Mouse (Mus musculus) erythroid progenitor cell, adult 5-6 weeks (primary cell): Measurements from ENCODE around the gene Itga9. TPM values are rescaled to one million over a fixed set of nuclear protein-coding genes. Genes with fewer than 3 reads are reported as not detected.

ENCODE experiments used
- ATAC-seq: replicated peaks from 2 replicates; pipeline ENCODE4 v1.8.0; 2016; ENCODE audit warnings: moderate number of reproducible peaks, mild to moderate bottlenecking, moderate TSS enrichment, inconsistent platforms; ENCODE audit not compliant: poor library complexity, low FRiP score, severe bottlenecking
- total RNA-seq, 2 experiments: library from RNA; stranded (forward) in 1 of 2; stranded (reverse) in 1 of 2; fragments of 150-400 nt in 1 of 2; fragments of 186-747, 209-891 nt in 1 of 2; gene quantifications; 2 replicates each; pipeline versions ENCODE4 v1.2.3 to v1.2.4; 2015 to 2017; ENCODE audit warnings: low replicate concordance in 2 of 2

The Itga9 gene
- 2.9 and 3.6 TPM in 2 replicates for total RNA-seq (2015; ENCODE audit: low replicate concordance)
- total RNA-seq (2017; ENCODE audit: low replicate concordance) = 1.6 and 2.8 TPM in 2 replicates

GRCm38 (mm10) chr9:118606148-118606816, at the start of gene Itga9:
Gene Itga9, plus strand, starts transcription at chr9:118606690.
- no peak for ATAC-seq

- peak; percentile 34; the same call in 1 of the 2 replicates for ATAC-seq
These were observed 49.3 kb upstream of the Itga9 start for GRCm38 (mm10) chr9:118556951-118557780.

- no peak for ATAC-seq
These were observed 43.1 kb upstream of the Itga9 start for GRCm38 (mm10) chr9:118563356-118563755.

GRCm38 (mm10) chr9:118563866-118564265, 42.6 kb upstream of the Itga9 start:
- no peak for ATAC-seq

GRCm38 (mm10) chr9:118564696-118565095, 41.8 kb upstream of the Itga9 start:
- no peak for ATAC-seq

GRCm38 (mm10) chr9:118569328-118569727, 37.2 kb upstream of the Itga9 start:
- ATAC-seq = no peak

GRCm38 (mm10) chr9:118570865-118571264, 35.6 kb upstream of the Itga9 start:
- ATAC-seq = no peak

GRCm38 (mm10) chr9:118571701-118572100, 34.8 kb upstream of the Itga9 start:
- no peak for ATAC-seq

- no peak for ATAC-seq
These were observed 31.6 kb upstream of the Itga9 start for GRCm38 (mm10) chr9:118574911-118575310.

GRCm38 (mm10) chr9:118580371-118580770, 26.1 kb upstream of the Itga9 start:
- ATAC-seq = no peak

GRCm38 (mm10) chr9:118582757-118583156, 23.7 kb upstream of the Itga9 start:
- no peak for ATAC-seq

- no peak for ATAC-seq
These were observed 21.7 kb upstream of the Itga9 start for GRCm38 (mm10) chr9:118584838-118585237.

GRCm38 (mm10) chr9:118585998-118586397, 20.5 kb upstream of the Itga9 start:
- ATAC-seq = no peak

GRCm38 (mm10) chr9:118587115-118587514, 19.4 kb upstream of the Itga9 start:
- no peak for ATAC-seq

GRCm38 (mm10) chr9:118589249-118589648, 17.2 kb upstream of the Itga9 start:
- ATAC-seq = no peak

GRCm38 (mm10) chr9:118590230-118590629, 16.3 kb upstream of the Itga9 start:
- ATAC-seq = no peak

GRCm38 (mm10) chr9:118591633-118592032, 14.9 kb upstream of the Itga9 start:
- no peak for ATAC-seq

GRCm38 (mm10) chr9:118592585-118593249, 13.8 kb upstream of the Itga9 start:
- peak; percentile 39; the same call in 1 of the 2 replicates for ATAC-seq

GRCm38 (mm10) chr9:118593443-118593842, 13.0 kb upstream of the Itga9 start:
- no peak for ATAC-seq

GRCm38 (mm10) chr9:118596767-118597166, 9.7 kb upstream of the Itga9 start:
- ATAC-seq = no peak
